Mouse (Mus musculus) intestine, embryonic 14.5 days (tissue): ENCODE results near the gene Trim56. TPM values are rescaled to one million over a fixed set of nuclear protein-coding genes. Genes with fewer than 3 reads are reported as not detected.

ENCODE experiments used
- ATAC-seq: fragments of 200-750 bp; cut with Nextera tagmentation; replicated peaks from 2 replicates; pipeline ENCODE4 v1.8.0; 2017; ENCODE audit warnings: low read depth, moderate number of reproducible peaks, moderate TSS enrichment, moderate library complexity; ENCODE audit not compliant: low FRiP score, low TSS enrichment
- DNase-seq: peaks from one replicate; pipeline ENCODE4 v3.0.0-alpha.2; 2018; ENCODE audit warnings: low spot score
- H3K27ac ChIP-seq: fragments of 300-500 bp; sonication (generic); 2 replicates; pipeline ENCODE4 v1.5.1; 2014; ENCODE audit warnings: low read depth, mild to moderate bottlenecking, control low read depth
- H3K27me3 ChIP-seq: fragments of 300-500 bp; sonication (generic); replicated peaks from 2 replicates; pipeline ENCODE4 v1.6.1; 2014; ENCODE audit warnings: low read length, control low read depth; ENCODE audit not compliant: control insufficient read depth, insufficient read depth
- H3K36me3 ChIP-seq: fragments of 300-500 bp; sonication (generic); 2 replicates; pipeline ENCODE4 v1.6.1; 2014; ENCODE audit warnings: low read length, control low read depth; ENCODE audit not compliant: control insufficient read depth, insufficient read depth
- H3K4me1 ChIP-seq: fragments of 300-500 bp; sonication (generic); replicated peaks from 2 replicates; pipeline ENCODE4 v1.6.1; 2014; ENCODE audit warnings: low read length, control low read depth, mixed read lengths; ENCODE audit not compliant: control insufficient read depth, insufficient read depth
- H3K4me2 ChIP-seq: fragments of 300-500 bp; sonication (generic); 2 replicates; pipeline ENCODE4 v1.6.1; 2014; ENCODE audit warnings: low read length
- H3K4me3 ChIP-seq: fragments of 300-500 bp; sonication (generic); 2 replicates; pipeline ENCODE4 v1.5.1; 2014; ENCODE audit warnings: low read depth, low read length, control low read depth, mixed read lengths
- H3K9ac ChIP-seq: fragments of 300-500 bp; sonication (generic); 2 replicates; pipeline ENCODE4 v1.6.1; 2014; ENCODE audit warnings: mild to moderate bottlenecking, low read length
- H3K9me3 ChIP-seq: fragments of 300-500 bp; sonication (generic); 2 replicates; pipeline ENCODE4 v1.6.1; 2016; ENCODE audit warnings: low read length, control low read depth; ENCODE audit not compliant: control insufficient read depth
- WGBS: fragments of 180-500 bp; shearing (Covaris S2); extraction: QIAGEN DNeasy Blood & Tissue Kit; methylation state at CpG from one replicate; pipeline ENCODE4 v1.1.7; 2014; 5-methylcytosine and 5-hydroxymethylcytosine counted together
- polyA plus RNA-seq: library from polyadenylated mRNA; unstranded; fragments of >200 nt; fragmentation: Nextera tagmentation; extraction: Ambion mirVana; gene quantifications from 2 replicates; pipeline ENCODE4 v1.2.1, GENCODE M21; 2014

Gene Trim56
- polyA plus RNA-seq, 1 experiment from 2014 or later: 8.5 TPM

- H3K9me3 ChIP-seq: no peaks in the 10 kb centered on the region
- H3K9ac ChIP-seq: no peak overlapping the region
- H3K4me1 ChIP-seq: peaks cover 4% of the 10 kb centered on the region; the same call in 1 of the 2 replicates
- no peaks in the 10 kb centered on the region for H3K27me3 ChIP-seq
- H3K4me2 ChIP-seq: no peak overlapping the region
- no peak overlapping the region for H3K4me3 ChIP-seq
- DNase-seq (no peak), ATAC-seq (no peak)
- 69% methylated on average over 10 of the region's 10 CpGs for WGBS
- H3K27ac ChIP-seq: no peak overlapping the region
- no peaks in the 10 kb centered on the region for H3K36me3 ChIP-seq
Observed at GRCm38 (mm10) chr5:137090870-137091269, 25.1 kb downstream of the Trim56 start.

DNA sequence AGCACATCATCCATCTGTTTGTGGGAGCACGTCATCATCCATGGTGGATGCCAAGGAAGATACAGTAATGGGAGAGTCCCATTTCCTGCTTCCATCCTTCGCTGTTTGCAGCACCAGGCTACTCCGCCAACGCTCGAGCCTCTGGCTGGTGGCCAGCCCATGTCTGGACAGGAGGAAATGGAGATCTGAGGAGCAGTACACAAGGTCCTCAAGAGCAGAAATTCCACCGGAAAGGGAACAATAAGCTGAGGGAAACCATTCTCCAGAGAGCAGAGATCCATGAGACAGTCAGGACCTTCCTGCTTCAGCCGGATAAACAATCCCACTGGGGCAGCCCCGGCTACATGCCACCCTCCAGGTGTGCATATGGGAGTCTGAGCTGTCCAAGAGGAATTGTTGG is 28.6 kb downstream of the Trim56 start:
- Histone ChIP-seq H3K4me2 (no peak overlapping the region), H3K36me3 (no peaks in the 10 kb centered on the region), H3K4me3 (no peak overlapping the region), H3K27ac (no peak overlapping the region), H3K9me3 (no peaks in the 10 kb centered on the region), H3K9ac (no peak overlapping the region), H3K27me3 (no peaks in the 10 kb centered on the region), H3K4me1 (no peaks in the 10 kb centered on the region)
- no peak for DNase-seq
- no peak for ATAC-seq
- WGBS: 85% methylated on average over 8 of the region's 8 CpGs

- Histone ChIP-seq H3K27me3 (no peaks in the 10 kb centered on the region), H3K9me3 (no peaks in the 10 kb centered on the region), H3K9ac (no peak overlapping the region), H3K36me3 (no peaks in the 10 kb centered on the region), H3K4me1 (no peaks in the 10 kb centered on the region), H3K27ac (no peak overlapping the region), H3K4me3 (no peak overlapping the region), H3K4me2 (no peak overlapping the region)
- ATAC-seq: no peak
- WGBS: 88% methylated on average over 3 of the region's 3 CpGs
- no peak for DNase-seq
Observed at GRCm38 (mm10) chr5:137085731-137086130, 30.3 kb downstream of the Trim56 start.

DNA sequence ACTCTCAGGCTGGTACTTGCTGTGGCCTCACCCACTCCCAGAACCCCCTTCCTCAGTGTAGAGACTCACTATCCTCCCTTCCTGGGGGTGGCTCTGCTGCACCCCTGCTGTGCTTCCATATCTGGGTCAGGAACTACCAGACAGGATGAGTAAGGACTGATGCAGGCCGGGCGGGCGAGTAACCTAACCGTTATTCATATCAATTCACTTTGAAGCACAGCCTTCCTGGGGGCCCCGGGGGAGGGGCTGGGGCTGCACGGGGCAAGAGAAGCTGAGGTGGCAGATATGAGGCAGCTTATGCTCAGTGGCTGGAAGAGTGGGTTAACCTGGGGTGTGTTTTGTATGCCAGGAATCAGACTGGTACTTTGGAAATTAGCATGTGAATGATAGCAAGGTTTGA is 31.0 kb downstream of the Trim56 start:
- Histone ChIP-seq H3K27me3 (no peaks in the 10 kb centered on the region), H3K4me1 (0 out of 2 replicates have a peak, but pooled peaks cover 2% of the 10 kb centered on the region), H3K9me3 (no peaks in the 10 kb centered on the region), H3K27ac (no peak overlapping the region), H3K4me3 (no peak overlapping the region), H3K9ac (no peak overlapping the region), H3K4me2 (no peak overlapping the region), H3K36me3 (no peaks in the 10 kb centered on the region)
- ATAC-seq (no peak), DNase-seq (no peak)
- WGBS: 76% methylated on average over 6 of the region's 6 CpGs

DNA sequence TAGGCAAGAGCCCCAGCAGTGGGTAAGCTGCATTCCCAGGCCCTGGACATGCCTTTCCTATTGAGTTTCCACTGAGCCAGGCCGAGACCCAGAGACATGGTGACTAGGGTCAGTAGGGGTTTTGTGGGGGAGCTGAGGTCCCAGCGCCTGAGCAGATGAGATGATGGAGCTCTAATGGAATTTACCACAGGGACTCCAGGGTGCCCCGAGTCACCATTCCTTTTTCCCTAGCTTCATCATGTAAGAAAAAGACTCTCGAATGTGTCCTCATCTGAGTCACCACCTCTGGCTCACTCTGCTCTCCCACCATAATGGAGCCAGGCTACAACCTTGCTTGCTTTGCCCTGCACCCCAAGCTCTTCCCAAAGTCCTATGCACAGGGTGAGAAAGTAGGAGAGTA is 33.0 kb downstream of the Trim56 start:
- no peaks in the 10 kb centered on the region for H3K36me3 ChIP-seq
- H3K9me3 ChIP-seq: no peaks in the 10 kb centered on the region
- WGBS: 86% methylated on average over 4 of the region's 4 CpGs
- peaks cover 9% of the 10 kb centered on the region; the same call in 1 of the 2 replicates for H3K4me1 ChIP-seq
- DNase-seq (no peak), ATAC-seq (no peak)
- H3K9ac ChIP-seq: no peak overlapping the region
- H3K27me3 ChIP-seq: no peaks in the 10 kb centered on the region
- H3K4me2 ChIP-seq: no peak overlapping the region
- H3K4me3 ChIP-seq: no peak overlapping the region
- H3K27ac ChIP-seq: no peak overlapping the region

DNA sequence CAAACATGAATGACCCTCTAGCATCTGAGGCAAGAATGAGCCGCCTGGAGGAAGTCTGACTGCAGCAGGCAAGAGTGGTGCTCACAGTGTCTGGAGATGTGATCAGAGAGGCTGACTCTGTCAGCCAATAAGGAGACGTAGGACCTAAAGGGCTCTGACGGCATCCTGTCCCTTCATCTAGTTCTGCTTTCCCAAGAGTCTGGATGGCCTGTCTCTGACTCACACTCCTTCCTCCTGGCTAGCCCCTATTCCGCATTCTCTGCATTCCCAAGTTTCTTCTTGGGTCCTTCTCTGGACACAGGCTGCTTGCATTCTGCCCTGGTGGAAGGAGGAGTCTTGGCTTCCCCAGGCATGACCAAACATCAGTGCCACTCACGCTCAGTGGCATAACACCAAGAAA is 36.2 kb downstream of the Trim56 start:
- H3K9me3 ChIP-seq: no peaks in the 10 kb centered on the region
- H3K9ac ChIP-seq: no peak overlapping the region
- H3K27ac ChIP-seq: no peak overlapping the region
- no peak for ATAC-seq
- H3K4me1 ChIP-seq: peaks cover 17% of the 10 kb centered on the region; the same call in 1 of the 2 replicates
- no peak for DNase-seq
- H3K36me3 ChIP-seq: no peaks in the 10 kb centered on the region
- no peak overlapping the region for H3K4me2 ChIP-seq
- no peaks in the 10 kb centered on the region for H3K27me3 ChIP-seq
- H3K4me3 ChIP-seq: no peak overlapping the region
- 22% methylated on average over 5 of the region's 5 CpGs for WGBS

DNA sequence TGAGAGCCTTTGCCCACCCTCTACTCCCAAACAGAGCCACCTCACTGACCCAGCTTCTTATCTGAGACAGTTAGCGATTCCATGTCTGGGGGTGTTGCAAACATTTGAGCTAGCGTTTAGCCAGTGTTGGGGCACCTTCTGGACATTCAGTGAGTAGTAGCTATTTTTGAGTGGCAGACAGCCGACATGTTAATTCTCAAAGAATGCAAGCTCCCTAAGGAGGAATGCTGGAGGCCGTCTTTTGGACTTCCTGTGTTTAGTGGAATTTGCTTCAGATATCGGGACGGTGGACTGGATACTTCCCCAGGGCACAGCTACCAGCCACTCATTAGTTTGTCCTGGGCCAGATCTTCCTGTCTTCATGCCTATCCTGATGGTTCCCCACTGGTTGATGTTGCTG is 37.4 kb downstream of the Trim56 start:
- Histone ChIP-seq H3K27ac (no peak overlapping the region), H3K27me3 (no peaks in the 10 kb centered on the region), H3K4me3 (no peak overlapping the region), H3K36me3 (no peaks in the 10 kb centered on the region), H3K4me2 (no peak overlapping the region), H3K4me1 (peaks cover 23% of the 10 kb centered on the region; the same call in 1 of the 2 replicates), H3K9ac (no peak overlapping the region), H3K9me3 (no peaks in the 10 kb centered on the region)
- WGBS: 36% methylated on average over 6 of the region's 6 CpGs
- DNase-seq (no peak), ATAC-seq (no peak)

- Histone ChIP-seq H3K4me2 (no peak overlapping the region), H3K9me3 (no peaks in the 10 kb centered on the region), H3K9ac (no peak overlapping the region), H3K36me3 (no peaks in the 10 kb centered on the region), H3K27ac (no peak overlapping the region), H3K4me3 (no peak overlapping the region), H3K27me3 (no peaks in the 10 kb centered on the region), H3K4me1 (peaks cover 23% of the 10 kb centered on the region; the same call in 1 of the 2 replicates)
- DNase-seq (no peak), ATAC-seq (no peak)
- WGBS: 65% methylated on average over 14 of the region's 14 CpGs
Observed at GRCm38 (mm10) chr5:137078041-137078440, 38.0 kb downstream of the Trim56 start.

- DNase-seq: no peak
Observed at GRCm38 (mm10) chr5:137077187-137077586, 38.8 kb downstream of the Trim56 start.

More at GRCm38 (mm10) chr5:137077187-137077586, 38.8 kb downstream of the Trim56 start:
- no peaks in the 10 kb centered on the region for H3K27me3 ChIP-seq
- no peak overlapping the region for H3K4me2 ChIP-seq
- no peaks in the 10 kb centered on the region for H3K36me3 ChIP-seq
- H3K9me3 ChIP-seq: no peaks in the 10 kb centered on the region
- H3K9ac ChIP-seq: no peak overlapping the region
- peak overlapping the region; percentile 33; the same call in 1 of the 2 replicates for H3K27ac ChIP-seq
- 86% methylated on average over 7 of the region's 7 CpGs for WGBS
- H3K4me1 ChIP-seq: peaks cover 29% of the 10 kb centered on the region; the same call in 1 of the 2 replicates
- ATAC-seq: no peak
- H3K4me3 ChIP-seq: no peak overlapping the region
